Mouse (Mus musculus) thymus, postnatal 4 days (tissue): ENCODE measurements around the gene Skap2.

Experiments
- DNase-seq: peaks from one replicate; pipeline ENCODE4 v3.0.0; 2021

The Skap2 gene

GRCm38 (mm10) chr6:52004995-52005394 lies 7.4 kb downstream of the Skap2 start:
- DNase-seq, result no peak

GRCm38 (mm10) chr6:52002676-52003075 lies 9.7 kb downstream of the Skap2 start:
- no peak for DNase-seq

- no peak for DNase-seq
Observed at GRCm38 (mm10) chr6:51999157-51999478, 13.2 kb downstream of the Skap2 start.

GRCm38 (mm10) chr6:51998409-51999156 lies 13.8 kb downstream of the Skap2 start:
- peak; percentile 35 for DNase-seq

GRCm38 (mm10) chr6:51987999-51988398 lies 24.4 kb downstream of the Skap2 start:
- no peak for DNase-seq

GRCm38 (mm10) chr6:51977638-51978037 lies 34.7 kb downstream of the Skap2 start:
- no peak for DNase-seq

GRCm38 (mm10) chr6:51975751-51976150 lies 36.6 kb downstream of the Skap2 start:
- DNase-seq, result no peak

- DNase-seq, result no peak
Observed at GRCm38 (mm10) chr6:51958992-51959391, 53.4 kb downstream of the Skap2 start.

- DNase-seq, result no peak
Observed at GRCm38 (mm10) chr6:51956048-51956792, 56.1 kb downstream of the Skap2 start.

- no peak for DNase-seq
Observed at GRCm38 (mm10) chr6:51947661-51948060, 64.7 kb downstream of the Skap2 start.

- DNase-seq, result no peak
Observed at GRCm38 (mm10) chr6:51944916-51945315, 67.4 kb downstream of the Skap2 start.

GRCm38 (mm10) chr6:51933998-51934397 lies 78.4 kb downstream of the Skap2 start:
- DNase-seq, result no peak

GRCm38 (mm10) chr6:51933034-51933611 lies 79.2 kb downstream of the Skap2 start:
- DNase-seq, result no peak

- DNase-seq, result no peak
Observed at GRCm38 (mm10) chr6:51927101-51927500, 85.2 kb downstream of the Skap2 start.

- DNase-seq, result no peak
Observed at GRCm38 (mm10) chr6:51921831-51922230, 90.5 kb downstream of the Skap2 start.

- DNase-seq, result no peak
Observed at GRCm38 (mm10) chr6:51908495-51908894, 103.9 kb downstream of the Skap2 start.

- no peak for DNase-seq
Observed at GRCm38 (mm10) chr6:51905659-51906058, 106.7 kb downstream of the Skap2 start.

- no peak for DNase-seq
Observed at GRCm38 (mm10) chr6:51901544-51901943, 110.8 kb downstream of the Skap2 start.

GRCm38 (mm10) chr6:51898318-51898994 lies 113.9 kb downstream of the Skap2 start:
- no peak for DNase-seq

- no peak for DNase-seq
Observed at GRCm38 (mm10) chr6:51895753-51896152, 116.6 kb downstream of the Skap2 start.

- DNase-seq, result no peak
Observed at GRCm38 (mm10) chr6:51894717-51895116, 117.6 kb downstream of the Skap2 start.

GRCm38 (mm10) chr6:51890356-51890755 lies 122.0 kb downstream of the Skap2 start:
- no peak for DNase-seq

GRCm38 (mm10) chr6:51889824-51890223 lies 122.5 kb downstream of the Skap2 start:
- DNase-seq, result no peak
